Mouse (Mus musculus): ENCODE results near the gene Gpr156.

The Gpr156 gene

GRCm38 (mm10) chr16:37916818-37917201, 514 bp downstream of the Gpr156 start:
- DNase-seq (ENCODE audit: low read depth, low spot score) = no peak

DNA sequence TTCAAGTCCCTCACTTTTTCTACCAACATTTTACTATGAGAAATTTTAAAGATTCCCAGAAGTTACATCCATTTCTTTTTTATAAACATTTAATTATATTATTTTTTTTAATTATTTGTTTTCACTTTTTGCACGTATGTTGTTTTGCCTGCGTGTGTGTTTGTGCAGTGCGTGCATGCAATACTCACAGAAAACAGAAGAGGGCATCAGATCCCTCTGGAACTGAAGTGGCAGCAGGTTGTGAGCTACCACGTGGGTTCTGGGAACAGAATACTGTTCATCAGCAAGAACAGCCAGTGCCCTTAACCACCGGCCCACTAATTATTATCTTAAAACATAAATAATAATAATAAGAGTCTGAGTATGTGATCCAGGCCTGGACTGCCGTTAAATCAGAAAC, 2.7 kb downstream of the Gpr156 start:
- no peak for DNase-seq (ENCODE audit: low read depth, low spot score)

DNA sequence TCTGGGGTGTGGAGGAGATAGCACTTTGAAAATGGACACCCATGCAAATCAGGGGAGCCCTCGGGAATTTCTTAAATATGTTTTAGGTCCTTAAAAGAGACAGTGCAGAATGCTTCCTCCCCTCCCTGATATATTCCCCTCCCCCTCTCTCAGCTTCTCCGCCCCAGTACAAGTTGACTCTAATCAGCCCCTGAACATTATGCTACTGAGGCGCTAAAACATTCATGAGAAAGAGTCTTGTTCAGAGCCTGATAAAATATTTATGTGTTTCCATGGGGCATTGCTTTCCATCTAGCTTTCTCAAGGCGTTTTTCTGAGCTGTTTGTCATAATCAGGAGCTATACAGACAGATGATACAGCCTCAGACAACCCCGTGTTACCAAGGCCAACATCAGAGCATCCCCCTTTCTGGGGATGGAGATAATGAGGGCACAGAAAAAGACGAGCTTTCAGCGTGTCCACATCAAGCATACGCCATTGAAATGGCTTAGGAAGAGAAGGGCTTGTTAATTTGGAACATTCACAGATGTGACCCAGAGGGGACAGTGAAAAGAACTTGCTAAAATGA, 4.6 kb downstream of the Gpr156 start:
- DNase-seq (ENCODE audit: low read depth, low spot score) = no peak

- DNase-seq (ENCODE audit: low read depth, low spot score) = no peak
Measured at GRCm38 (mm10) chr16:37926087-37926486, 9.8 kb downstream of the Gpr156 start.

DNA sequence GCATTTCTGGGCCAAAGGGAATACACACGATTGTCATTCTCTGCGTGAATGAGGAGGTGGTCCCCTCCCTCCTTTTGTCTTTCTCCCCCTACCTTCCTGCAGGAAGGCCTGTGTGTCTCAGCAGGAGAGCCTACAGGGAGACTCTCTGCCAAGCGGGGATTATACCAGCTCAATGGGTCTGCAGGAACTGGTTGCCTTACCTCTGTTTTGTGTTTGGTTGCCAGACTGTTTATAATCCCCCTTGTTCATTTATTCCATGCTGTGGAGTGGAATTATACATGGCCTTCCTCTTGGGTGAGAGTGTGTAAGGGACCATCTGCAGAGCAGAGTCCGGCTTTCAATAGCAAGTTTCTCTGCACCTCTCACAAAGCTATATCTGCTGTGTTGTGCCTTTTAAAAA, 10.8 kb downstream of the Gpr156 start:
- DNase-seq (ENCODE audit: low read depth, low spot score) = no peak

DNA sequence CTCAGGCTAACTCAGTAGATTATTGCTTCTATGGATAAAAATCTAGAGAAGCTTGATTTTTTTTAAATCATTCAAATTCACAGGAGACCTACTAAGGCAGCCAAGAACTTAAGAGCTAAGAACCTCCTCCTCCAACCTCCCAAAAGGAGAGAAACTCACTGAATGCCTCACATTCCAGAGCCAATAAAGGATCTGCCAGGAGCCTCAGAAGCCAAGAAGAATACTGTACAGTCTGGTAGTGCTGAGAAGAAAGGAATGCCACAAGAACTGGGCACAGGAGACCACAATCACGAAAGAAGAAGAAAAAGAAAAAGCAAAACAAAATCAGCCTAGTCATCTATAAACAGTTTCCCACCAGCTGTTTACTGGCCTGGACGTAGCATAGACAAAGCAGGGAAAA, 12.7 kb downstream of the Gpr156 start:
- peak; percentile 72 for DNase-seq (ENCODE audit: low read depth, low spot score)

DNA sequence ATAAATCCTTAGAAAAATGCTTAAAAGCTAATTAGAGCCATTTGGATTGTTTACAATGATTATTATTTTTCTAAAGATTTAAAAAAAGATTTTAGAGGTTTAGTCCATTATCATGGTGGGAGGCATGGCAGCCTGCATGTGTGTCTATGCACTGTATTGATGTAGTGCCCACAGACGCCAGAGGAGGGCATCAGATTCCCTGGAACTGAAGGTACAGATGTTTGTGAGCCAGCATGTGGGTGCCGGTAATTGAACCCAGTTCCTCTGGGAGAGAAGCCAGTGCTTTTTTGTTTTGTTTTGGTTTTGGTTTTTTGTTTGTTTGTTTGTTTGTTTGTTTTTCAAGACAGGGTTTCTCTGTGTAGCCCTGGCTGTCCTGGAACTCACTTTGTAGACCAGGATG, 13.3 kb downstream of the Gpr156 start:
- no peak for DNase-seq (ENCODE audit: low read depth, low spot score)

DNA sequence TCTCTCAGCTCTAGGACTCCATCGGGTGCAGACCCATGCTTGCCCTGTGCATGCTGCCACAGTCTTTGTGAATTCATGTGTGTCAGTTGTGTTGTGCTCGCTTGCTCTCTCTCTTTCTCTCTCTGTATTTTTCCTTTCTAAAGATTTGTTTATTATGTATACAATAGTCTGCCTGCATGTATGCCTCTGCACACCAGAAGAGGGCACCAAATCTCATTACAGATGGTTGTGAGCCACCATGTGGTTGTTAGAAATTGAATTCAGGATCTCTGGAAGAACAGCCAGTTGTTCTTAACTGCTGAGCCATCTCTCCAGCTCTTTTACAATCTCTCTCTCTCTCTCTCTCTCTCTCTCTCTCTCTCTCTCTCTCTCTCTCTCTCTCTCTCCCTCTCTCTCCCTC, 18.6 kb downstream of the Gpr156 start:
- DNase-seq (ENCODE audit: low read depth, low spot score) = no peak

GRCm38 (mm10) chr16:37937276-37937675, 21.0 kb downstream of the Gpr156 start:
- no peak for DNase-seq (ENCODE audit: low read depth, low spot score)

DNA sequence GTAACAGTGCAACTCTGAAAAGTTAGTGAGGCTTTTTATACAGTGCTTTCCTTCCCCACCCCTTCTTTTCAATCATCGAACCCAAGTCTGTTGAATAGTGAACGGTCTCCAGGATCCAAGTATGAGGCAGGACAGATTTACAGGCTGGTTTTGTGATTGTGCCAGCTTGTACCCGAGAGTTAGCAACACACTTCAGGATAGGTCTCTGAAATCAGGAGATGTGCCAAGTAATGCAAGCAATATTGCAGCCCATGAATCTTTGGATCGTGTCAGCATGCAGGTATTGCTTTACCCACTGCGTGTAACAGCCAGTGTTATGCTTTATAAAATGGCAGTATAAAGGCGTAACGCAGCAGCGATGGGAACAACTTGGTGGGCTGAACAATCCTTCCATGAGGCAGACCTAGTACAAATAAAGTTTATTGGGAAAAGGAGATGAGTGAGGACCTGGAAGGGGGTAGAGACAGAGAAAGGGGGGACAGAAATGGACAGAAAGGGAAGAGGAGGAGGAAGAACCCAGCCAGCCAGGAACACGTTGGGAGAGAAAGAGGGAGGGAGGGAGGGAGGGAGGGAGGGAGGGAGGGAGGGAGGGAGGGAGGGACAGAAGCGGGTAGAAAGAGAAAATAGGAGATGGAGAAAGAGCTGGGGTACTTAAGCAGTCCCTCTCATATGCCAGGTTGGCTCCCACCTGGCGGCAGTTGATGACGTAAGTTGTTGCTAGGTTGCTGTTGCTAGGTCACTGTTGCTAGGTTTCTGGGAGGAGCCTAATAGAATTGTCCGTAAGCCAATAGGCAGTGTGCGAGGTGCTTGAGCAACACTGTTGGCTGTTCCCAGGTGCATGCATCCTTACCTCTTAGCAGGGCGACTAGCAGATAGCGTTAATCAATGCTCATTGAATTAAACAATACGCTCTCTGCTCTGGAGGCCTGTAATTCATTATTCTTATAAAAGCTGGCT, 22.1 kb downstream of the Gpr156 start:
- DNase-seq (ENCODE audit: low read depth, low spot score) = no peak

DNA sequence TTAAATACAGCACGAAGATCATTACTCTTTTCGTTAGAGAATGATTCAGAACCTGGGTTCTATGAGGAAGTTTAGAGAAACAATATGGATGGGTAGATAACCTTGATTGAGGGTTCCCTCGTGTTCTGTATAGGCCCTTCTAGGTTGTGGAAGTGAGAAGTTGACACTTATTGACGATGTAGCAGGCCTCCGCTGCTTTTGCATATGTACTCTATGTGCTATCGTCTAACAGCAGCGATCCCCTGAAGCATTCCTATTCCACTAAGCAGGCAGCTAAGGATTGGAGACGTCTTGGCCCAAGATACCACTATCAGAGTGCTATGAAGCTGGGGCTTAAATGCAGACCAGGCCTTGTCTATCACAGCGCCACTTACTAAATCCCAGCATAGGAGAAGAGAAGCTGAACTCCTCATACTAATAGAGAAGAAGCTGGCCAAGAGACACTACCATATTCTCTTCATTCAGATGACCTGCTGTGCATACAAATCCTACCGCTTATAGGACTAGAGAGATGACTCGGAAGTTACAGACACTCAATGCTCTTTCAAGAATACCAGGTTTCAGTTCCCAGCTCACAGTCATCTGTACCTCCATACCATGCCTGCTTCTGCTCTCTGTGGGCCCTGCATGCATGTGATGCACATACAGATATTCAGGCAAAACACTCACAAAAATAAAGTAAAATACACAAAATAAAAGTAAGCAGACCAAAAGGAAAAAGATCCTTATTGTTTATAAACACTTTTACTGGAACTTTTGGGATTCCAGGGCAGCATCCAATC, 23.0 kb downstream of the Gpr156 start:
- DNase-seq (ENCODE audit: low read depth, low spot score) = no peak

GRCm38 (mm10) chr16:37940291-37940690, 24.0 kb downstream of the Gpr156 start:
- peak; percentile 85 for DNase-seq (ENCODE audit: low read depth, low spot score)

- peak; percentile 78 for DNase-seq (ENCODE audit: low read depth, low spot score)
Measured at GRCm38 (mm10) chr16:37943701-37944100, 27.4 kb downstream of the Gpr156 start.

GRCm38 (mm10) chr16:37945031-37945796, 28.9 kb downstream of the Gpr156 start:
- DNase-seq (ENCODE audit: low read depth, low spot score) = peak; percentile 43

GRCm38 (mm10) chr16:37947160-37947559, 30.9 kb downstream of the Gpr156 start:
- DNase-seq (ENCODE audit: low read depth, low spot score) = peak; percentile 80

GRCm38 (mm10) chr16:37948365-37948764, 32.1 kb downstream of the Gpr156 start:
- no peak for DNase-seq (ENCODE audit: low read depth, low spot score)

GRCm38 (mm10) chr16:37951171-37951570, 34.9 kb downstream of the Gpr156 start:
- no peak for DNase-seq (ENCODE audit: low read depth, low spot score)

DNA sequence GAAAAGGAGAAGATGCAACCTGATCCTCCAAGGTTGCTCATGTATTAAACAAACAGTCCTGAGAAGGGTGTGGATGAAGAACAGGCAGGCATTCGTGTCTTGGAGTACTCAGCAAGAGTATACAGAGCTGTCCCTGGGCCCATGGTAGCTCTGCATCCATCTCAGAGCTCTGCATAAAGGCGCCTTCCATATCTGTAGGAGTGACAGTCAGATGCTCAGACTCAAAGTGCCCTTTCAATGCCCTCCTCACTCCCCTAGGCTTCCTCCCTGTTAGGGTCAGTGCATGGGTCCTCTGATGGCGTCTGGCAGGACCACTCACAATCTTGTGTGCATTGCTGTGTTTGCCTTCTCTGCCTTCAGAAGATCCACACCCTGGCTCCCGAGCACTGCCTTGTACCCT, 36.9 kb downstream of the Gpr156 start:
- no peak for DNase-seq (ENCODE audit: low read depth, low spot score)

GRCm38 (mm10) chr16:37953991-37954942, 38.0 kb downstream of the Gpr156 start:
- no peak for DNase-seq (ENCODE audit: low read depth, low spot score)

GRCm38 (mm10) chr16:37955336-37955917, 39.1 kb downstream of the Gpr156 start:
- no peak for DNase-seq (ENCODE audit: low read depth, low spot score)
